Mouse (Mus musculus) cerebellum, adult 9-11 months (tissue): ENCODE measurements around the gene Supt16.

Source experiments
- DNase-seq: peaks from one replicate; pipeline ENCODE4 v3.0.0; 2022

Supt16 gene

GRCm38 (mm10) chr14:52141445-52142127 is 55.6 kb downstream of the Supt16 start:
- no peak for DNase-seq

- no peak for DNase-seq
Observed at GRCm38 (mm10) chr14:52140577-52141444, 56.4 kb downstream of the Supt16 start.

GRCm38 (mm10) chr14:52133584-52133983 is 63.6 kb downstream of the Supt16 start:
- no peak for DNase-seq

GRCm38 (mm10) chr14:52124636-52125035 is 72.6 kb downstream of the Supt16 start:
- DNase-seq: no peak

- DNase-seq: peak; percentile 62
Observed at GRCm38 (mm10) chr14:52123918-52124317, 73.3 kb downstream of the Supt16 start.

GRCm38 (mm10) chr14:52120169-52120568 is 77.0 kb downstream of the Supt16 start:
- no peak for DNase-seq

GRCm38 (mm10) chr14:52118823-52119608 is 78.2 kb downstream of the Supt16 start:
- DNase-seq: peak; percentile 75

GRCm38 (mm10) chr14:52118456-52118822 is 78.8 kb downstream of the Supt16 start:
- DNase-seq: no peak

GRCm38 (mm10) chr14:52117241-52117640 is 80.0 kb downstream of the Supt16 start:
- no peak for DNase-seq

- DNase-seq: no peak
Observed at GRCm38 (mm10) chr14:52114101-52114500, 83.1 kb downstream of the Supt16 start.
